Mouse (Mus musculus) cortical plate, adult 2 months (tissue): ENCODE data around the gene Gm6583.

Source experiments
- CTCF ChIP-seq: fragments of 200-500 bp; IDR thresholded peaks from 2 replicates; pipeline ENCODE4 v1.5.1; 2011; ENCODE audit warnings: mild to moderate bottlenecking, control low read depth, low read length; ENCODE audit not compliant: insufficient read depth; ENCODE audit errors: extremely low read depth
- POLR2A ChIP-seq: fragments of 200-500 bp; IDR thresholded peaks from 2 replicates; pipeline ENCODE4 v1.6.1; 2011; ENCODE audit warnings: mild to moderate bottlenecking, low read length, control low read depth; ENCODE audit not compliant: insufficient read depth; ENCODE audit errors: extremely low read depth

GRCm38 (mm10) chr5:112394779-112395443 lies 39.1 kb upstream of the Gm6583 start, which contains the start of gene Asphd2:
- TF ChIP-seq POLR2A: peak; percentile 41; the same call in 1 of the 2 replicates
- no peak for TF ChIP-seq CTCF
